Mouse (Mus musculus) MEL (cell line): ENCODE measurements around the gene 9230104L09Rik. TPM values are rescaled to one million over a fixed set of nuclear protein-coding genes. Genes with fewer than 3 reads are reported as not detected.

Source experiments
- DNase-seq: peaks from one replicate; pipeline ENCODE4 v3.0.0; 2011; ENCODE audit warnings: low read depth, low spot score
- H3K27ac ChIP-seq: 2 replicates; pipeline ENCODE4 v1.5.1; 2012; ENCODE audit warnings: low read depth, mild to moderate bottlenecking, control low read depth, low read length, moderate library complexity; ENCODE audit not compliant: control insufficient read depth
- H3K27me3 ChIP-seq, 2 experiments: fragments of 150-350 bp in 1 of 2; sonication (generic) in 1 of 2; 2 replicates each; pipeline ENCODE4 v1.6.1; 2012; ENCODE audit warnings: low read length in 2 of 2, mild to moderate bottlenecking in 2 of 2, improper control_type of control experiment in 1 of 2, moderate library complexity in 1 of 2; ENCODE audit not compliant: insufficient read depth in 2 of 2, control insufficient read depth in 1 of 2
- H3K36me3 ChIP-seq, 2 experiments: 2 replicates each; pipeline ENCODE4 v1.6.1; 2012 to 2014; ENCODE audit warnings: low read length in 2 of 2, improper control_type of control experiment in 1 of 2, inconsistent platforms in 1 of 2, mild to moderate bottlenecking in 1 of 2; ENCODE audit not compliant: insufficient read depth in 2 of 2, control insufficient read depth in 1 of 2
- H3K4me1 ChIP-seq, 2 experiments: fragments of 150-350 bp in 1 of 2; sonication (generic) in 1 of 2; 2 replicates each; pipeline ENCODE4 v1.6.1; 2012; ENCODE audit warnings: low read length in 2 of 2, improper control_type of control experiment in 1 of 2, mild to moderate bottlenecking in 1 of 2; ENCODE audit not compliant: insufficient read depth in 2 of 2, control insufficient read depth in 1 of 2
- H3K4me3 ChIP-seq, 2 experiments: fragments of 150-350 bp in 1 of 2; sonication (generic) in 1 of 2; 2 replicates each; pipeline ENCODE4 v1.5.1; 2012; ENCODE audit warnings: low read depth in 2 of 2, low read length in 2 of 2, mild to moderate bottlenecking in 2 of 2, moderate library complexity in 2 of 2, control low read depth in 1 of 2, improper control_type of control experiment in 1 of 2; ENCODE audit not compliant: control insufficient read depth in 1 of 2, insufficient read depth in 1 of 2
- H3K79me2 ChIP-seq: 2 replicates; pipeline ENCODE4 v1.6.1; 2012; ENCODE audit warnings: mild to moderate bottlenecking, low read length, moderate library complexity; ENCODE audit not compliant: control insufficient read depth, poor library complexity, insufficient read depth
- H3K9ac ChIP-seq: 2 replicates; pipeline ENCODE4 v1.6.1; 2012; ENCODE audit warnings: low read depth, mild to moderate bottlenecking, control low read depth, low read length, moderate library complexity; ENCODE audit not compliant: control insufficient read depth, poor library complexity, severe bottlenecking
- H3K9me3 ChIP-seq: fragments of 150-350 bp; sonication (generic); replicated peaks from 2 replicates; pipeline ENCODE4 v1.6.1; 2012; ENCODE audit warnings: mild to moderate bottlenecking, low read length, improper control_type of control experiment, moderate library complexity; ENCODE audit not compliant: insufficient read depth
- BHLHE40 ChIP-seq: IDR thresholded peaks from 2 replicates; pipeline ENCODE4 v1.6.1; 2012; ENCODE audit warnings: low read depth, mild to moderate bottlenecking, inconsistent platforms, low read length, improper control_type of control experiment, borderline replicate concordance
- CTCF ChIP-seq, 3 experiments: IDR thresholded peaks in 2 of 3; conservative IDR thresholded peaks in 1 of 3; 2 replicates each; pipeline ENCODE4 v1.5.1; 2011 to 2012; ENCODE audit warnings: low read length in 3 of 3, low read depth in 2 of 3, mild to moderate bottlenecking in 2 of 3, improper control_type of control experiment in 1 of 3, inconsistent platforms in 1 of 3, mixed read lengths in 1 of 3, moderate library complexity in 1 of 3; ENCODE audit not compliant: control insufficient read depth in 1 of 3, insufficient read depth in 1 of 3, poor library complexity in 1 of 3, severe bottlenecking in 1 of 3
- EP300 ChIP-seq, 2 experiments: IDR thresholded peaks; 2 replicates each; pipeline ENCODE4 v1.6.1; 2011; ENCODE audit warnings: improper control_type of control experiment in 2 of 2, low read length in 2 of 2, low read depth in 1 of 2, mild to moderate bottlenecking in 1 of 2
- GATA1 ChIP-seq: IDR thresholded peaks from 2 replicates; pipeline ENCODE4 v1.6.1; 2011; ENCODE audit warnings: low read depth, low read length, improper control_type of control experiment
- JUND ChIP-seq: IDR thresholded peaks from 2 replicates; pipeline ENCODE4 v1.6.1; 2011; ENCODE audit warnings: low read depth, mild to moderate bottlenecking, improper control_type of control experiment, low read length
- MAFK ChIP-seq: IDR thresholded peaks from 2 replicates; pipeline ENCODE4 v1.6.1; 2011; ENCODE audit warnings: low read depth, mild to moderate bottlenecking, low read length, improper control_type of control experiment, borderline replicate concordance
- MAX ChIP-seq: IDR thresholded peaks from 2 replicates; pipeline ENCODE4 v1.6.1; 2011; ENCODE audit warnings: low read length, improper control_type of control experiment
- MXI1 ChIP-seq: IDR thresholded peaks from 2 replicates; pipeline ENCODE4 v1.6.1; 2011; ENCODE audit warnings: mild to moderate bottlenecking, low read depth, low read length, improper control_type of control experiment
- NRF1 ChIP-seq: IDR thresholded peaks from 2 replicates; pipeline ENCODE4 v1.6.1; 2014; ENCODE audit warnings: low read depth, mild to moderate bottlenecking, inconsistent platforms, low read length, improper control_type of control experiment, moderate library complexity; ENCODE audit not compliant: poor library complexity, insufficient read depth, severe bottlenecking
- POLR2AphosphoS5 ChIP-seq: IDR thresholded peaks from 2 replicates; pipeline ENCODE4 v1.6.1; 2012; ENCODE audit warnings: low read depth, borderline replicate concordance, mild to moderate bottlenecking, inconsistent platforms, low read length, moderate library complexity, mixed read lengths
- RAD21 ChIP-seq: IDR thresholded peaks from 2 replicates; pipeline ENCODE4 v1.6.1; 2011; ENCODE audit warnings: mild to moderate bottlenecking, low read depth, low read length, improper control_type of control experiment
- SMC3 ChIP-seq: IDR thresholded peaks from 2 replicates; pipeline ENCODE4 v1.6.1; 2011; ENCODE audit warnings: low read depth, low read length, improper control_type of control experiment
- USF1 ChIP-seq: IDR thresholded peaks from 2 replicates; pipeline ENCODE4 v1.6.1; 2014; ENCODE audit warnings: low read depth, mild to moderate bottlenecking, inconsistent platforms, low read length, improper control_type of control experiment, moderate library complexity
- ZC3H11A ChIP-seq: IDR thresholded peaks from 2 replicates; pipeline ENCODE4 v1.6.1; 2012; ENCODE audit warnings: low read depth, mild to moderate bottlenecking, inconsistent platforms, low read length, improper control_type of control experiment
- ZKSCAN1 ChIP-seq: IDR thresholded peaks from 2 replicates; pipeline ENCODE4 v1.6.1; 2012; ENCODE audit warnings: low read depth, mild to moderate bottlenecking, inconsistent platforms, low read length, improper control_type of control experiment, moderate library complexity
- ZMIZ1 ChIP-seq: IDR thresholded peaks from 2 replicates; pipeline ENCODE4 v1.6.1; 2012; ENCODE audit warnings: low read depth, mild to moderate bottlenecking, inconsistent platforms, low read length, improper control_type of control experiment, moderate library complexity
- polyA plus RNA-seq, 2 experiments: library from polyadenylated mRNA; stranded (reverse) in 1 of 2; unstranded in 1 of 2; fragments of >175 nt in 1 of 2; fragments of >200 nt in 1 of 2; gene quantifications; 2 replicates each; pipeline versions ENCODE4 v1.2.1 to v1.2.4; 2012; ENCODE audit warnings: low replicate concordance in 2 of 2, low read depth in 1 of 2; ENCODE audit not compliant: insufficient read length in 2 of 2, insufficient read depth in 1 of 2, missing spikeins in 1 of 2
- total RNA-seq: library from RNA; depleted of rRNA; stranded (reverse); fragments of 300-350 nt; gene quantifications from 2 replicates; pipeline ENCODE4 v1.2.3, GENCODE M21; 2012

The 9230104L09Rik gene
- total and polyA plus RNA-seq, 3 experiments: not detected

- no peaks in the 10 kb centered on the region for H3K9me3 ChIP-seq
- H3K4me3 ChIP-seq: no peak overlapping the region
- no peaks in the 10 kb centered on the region for H3K79me2 ChIP-seq
- no peaks in the 10 kb centered on the region for H3K36me3 ChIP-seq
- no peak overlapping the region for H3K9ac ChIP-seq
- H3K4me1 ChIP-seq: no peaks in the 10 kb centered on the region
- H3K27ac ChIP-seq: no peak overlapping the region
- DNase-seq: peak; percentile 77
- no peaks in the 10 kb centered on the region; a peak in 1 of 4 replicates for H3K27me3 ChIP-seq
- no peak for TF ChIP-seq MXI1
- no peak for TF ChIP-seq ZKSCAN1
- TF ChIP-seq USF1: no peak
- TF ChIP-seq GATA1: 0 out of 2 replicates have a peak, but pooled peaks have one; percentile 3
- TF ChIP-seq ZC3H11A: peak; percentile 72
- TF ChIP-seq MAFK: no peak
- no peak; the same call in 1 of the 2 replicates for TF ChIP-seq BHLHE40
- TF ChIP-seq SMC3: peak; percentile 77
- TF ChIP-seq EP300 (IDR thresholded peaks at IDR 0.05; ENCODE audit: low read depth in 1 of 2, low read length in 2 of 2): 0 out of 4 replicates have a peak, but pooled peaks of 1 of the 2 experiments have one; percentile 3
- TF ChIP-seq CTCF (IDR thresholded peaks at IDR 0.05 in 2 of 3, conservative IDR thresholded peaks at IDR 0.05 in 1 of 3; ENCODE audit: control insufficient read depth in 1 of 3, insufficient read depth in 1 of 3, low read depth in 2 of 3, low read length in 3 of 3, poor library complexity in 1 of 3, severe bottlenecking in 1 of 3): peak; percentile 51 to 75 (median 71)
- peak; percentile 85 for TF ChIP-seq RAD21
- TF ChIP-seq NRF1: no peak
- no peak for TF ChIP-seq MAX
- TF ChIP-seq, all 39 proteins: peak for 6
These were observed 13.5 kb downstream of the 9230104L09Rik start for GRCm38 (mm10) chr2:148851116-148851906.

GRCm38 (mm10) chr2:148839224-148839623 is 25.6 kb downstream of the 9230104L09Rik start:
- TF ChIP-seq ZMIZ1 (no peak), POLR2AphosphoS5 (no peak), BHLHE40 (no peak), JUND (no peak)
- Histone ChIP-seq H3K4me3 (no peak overlapping the region), H3K27me3 (no peaks in the 10 kb centered on the region; a peak in 1 of 4 replicates), H3K36me3 (no peaks in the 10 kb centered on the region), H3K9me3 (no peaks in the 10 kb centered on the region), H3K9ac (no peak overlapping the region), H3K79me2 (no peaks in the 10 kb centered on the region), H3K27ac (no peak overlapping the region), H3K4me1 (no peaks in the 10 kb centered on the region)
- DNase-seq: no peak
